Mouse (Mus musculus): ENCODE measurements around the gene Chga. TPM values are rescaled to one million over a fixed set of nuclear protein-coding genes. Genes with fewer than 3 reads are reported as not detected.

Gene Chga
- polyA plus RNA-seq, 1 experiment from 2014 or later, result 30.2 TPM

DNA sequence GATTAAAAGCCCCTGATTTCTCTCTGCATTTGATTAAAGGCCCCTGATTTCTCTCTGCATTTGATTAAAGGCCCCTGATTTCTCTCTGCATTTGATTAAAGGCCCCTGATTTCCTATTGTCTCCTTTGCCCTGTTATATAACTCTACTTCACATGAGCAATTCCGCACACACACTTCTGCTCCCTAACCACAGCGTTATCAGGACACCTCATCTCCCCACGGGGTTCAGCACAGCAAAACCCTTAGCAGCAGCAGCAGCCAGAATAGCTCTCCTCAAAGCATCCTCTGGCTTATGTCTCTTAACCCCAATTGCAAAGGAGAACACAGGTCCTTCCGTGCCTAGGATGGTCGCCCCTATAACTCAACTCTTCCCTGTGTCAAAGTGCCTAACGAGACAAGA, 50.8 kb downstream of the Chga start:
- no peak overlapping the region for H3K4me3 ChIP-seq (replicated peaks)
- H3K27me3 ChIP-seq, result no peaks in the 10 kb centered on the region
- no peaks in the 10 kb centered on the region for H3K9me3 ChIP-seq (replicated peaks)
- no peak for ATAC-seq (replicated peaks; ENCODE audit: low FRiP score)
- no peak overlapping the region for H3K4me2 ChIP-seq
- H3K4me1 ChIP-seq, result peaks cover 32% of the 10 kb centered on the region
- 83% methylated on average over 6 of the region's 6 CpGs for WGBS
- 0 out of 2 replicates have a peak, but pooled peaks cover 5% of the 10 kb centered on the region for H3K36me3 ChIP-seq
- no peak overlapping the region for H3K9ac ChIP-seq
- H3K27ac ChIP-seq, result no peak overlapping the region

DNA sequence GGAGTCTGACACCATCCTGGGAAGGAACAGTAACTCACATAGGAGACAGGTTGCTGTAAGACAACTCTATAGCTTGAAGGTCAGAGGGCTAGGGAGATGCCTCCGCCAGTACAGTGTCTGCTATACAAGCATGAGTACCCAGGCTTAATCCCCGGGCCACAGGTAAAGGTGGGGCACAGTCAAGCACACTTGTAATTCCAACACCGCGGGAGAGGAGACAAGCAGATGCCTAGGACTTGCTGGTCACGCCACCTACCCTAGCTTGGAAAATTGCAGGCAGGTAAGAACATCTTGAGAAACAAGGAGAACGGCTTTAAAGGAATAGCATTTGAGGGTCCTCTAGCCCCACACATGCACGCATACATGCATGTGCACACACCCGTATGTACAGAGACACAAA, 52.3 kb downstream of the Chga start:
- Histone ChIP-seq H3K4me2 (no peak overlapping the region), H3K9me3 (replicated peaks) (no peaks in the 10 kb centered on the region), H3K4me1 (peaks cover 18% of the 10 kb centered on the region), H3K27ac (no peak overlapping the region), H3K9ac (no peak overlapping the region), H3K36me3 (0 out of 2 replicates have a peak, but pooled peaks cover 5% of the 10 kb centered on the region), H3K4me3 (replicated peaks) (no peak overlapping the region), H3K27me3 (no peaks in the 10 kb centered on the region)
- no peak for ATAC-seq (replicated peaks; ENCODE audit: low FRiP score)
- 81% methylated on average over 8 of the region's 8 CpGs for WGBS

DNA sequence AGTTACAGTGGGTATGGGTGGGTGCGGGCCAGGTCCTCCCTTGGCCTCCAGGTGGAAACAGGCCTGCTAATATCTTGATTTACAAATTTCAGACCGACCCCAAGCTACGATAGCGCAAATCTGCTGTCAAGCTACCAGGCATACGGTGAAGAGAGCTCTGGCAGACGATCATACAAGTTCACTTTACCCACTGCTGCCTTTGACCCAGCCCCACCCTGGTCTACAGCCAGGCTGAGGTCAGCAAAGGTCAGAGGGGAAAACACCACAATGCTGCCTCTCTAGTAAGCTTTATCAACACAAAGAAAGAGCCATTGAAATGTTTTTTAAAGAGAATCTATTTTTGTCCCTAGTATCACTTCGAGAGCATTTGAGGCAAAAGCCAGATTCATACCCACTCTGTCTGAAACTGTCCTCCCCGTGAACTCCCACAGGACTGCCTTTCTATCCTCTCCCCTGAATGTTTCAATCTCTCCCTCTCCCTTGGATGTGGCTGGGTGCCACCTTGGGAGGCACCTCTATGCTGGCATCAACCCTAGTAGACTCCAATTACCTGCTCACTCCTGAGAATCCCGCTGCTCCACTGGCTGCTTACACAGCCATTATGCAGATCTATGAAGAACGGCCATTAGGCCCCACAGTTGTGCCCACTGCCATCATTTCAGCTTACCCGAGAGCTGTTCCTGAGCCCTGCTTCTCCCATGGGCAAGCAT, 53.2 kb downstream of the Chga start:
- no peak overlapping the region for H3K9ac ChIP-seq
- no peaks in the 10 kb centered on the region for H3K9me3 ChIP-seq (replicated peaks)
- H3K4me2 ChIP-seq, result no peak overlapping the region
- no peak for ATAC-seq (replicated peaks; ENCODE audit: low FRiP score)
- peaks cover 14% of the 10 kb centered on the region for H3K4me1 ChIP-seq
- 0 out of 2 replicates have a peak, but pooled peaks cover 5% of the 10 kb centered on the region for H3K36me3 ChIP-seq
- no peaks in the 10 kb centered on the region for H3K27me3 ChIP-seq
- no peak overlapping the region for H3K27ac ChIP-seq
- WGBS, result 79% methylated on average over 11 of the region's 11 CpGs
- no peak overlapping the region for H3K4me3 ChIP-seq (replicated peaks)

DNA sequence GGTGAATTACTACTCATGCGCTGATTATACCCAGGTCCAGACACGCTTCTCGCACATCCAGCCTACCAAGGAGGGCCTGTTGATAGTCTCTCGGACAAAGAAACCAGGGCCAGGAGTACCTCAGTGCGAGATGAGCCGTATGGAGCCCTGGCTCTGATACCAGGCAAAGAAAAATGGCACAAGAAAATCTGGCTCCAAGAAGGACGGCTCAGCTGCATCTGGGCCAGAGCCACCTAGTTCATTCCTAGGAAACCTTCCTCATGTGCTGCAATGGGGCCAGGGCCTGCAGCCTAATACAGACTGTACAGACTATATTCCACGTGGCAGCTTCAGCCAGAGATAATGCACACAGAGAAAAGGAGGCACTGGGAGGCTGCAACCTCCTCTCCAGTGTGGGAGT, 56.2 kb downstream of the Chga start:
- peaks cover 14% of the 10 kb centered on the region for H3K4me1 ChIP-seq
- H3K9me3 ChIP-seq (replicated peaks), result no peaks in the 10 kb centered on the region
- 82% methylated on average over 8 of the region's 8 CpGs for WGBS
- H3K36me3 ChIP-seq, result no peaks in the 10 kb centered on the region
- H3K4me3 ChIP-seq (replicated peaks), result no peak overlapping the region
- H3K4me2 ChIP-seq, result no peak overlapping the region
- no peak overlapping the region for H3K27ac ChIP-seq
- H3K27me3 ChIP-seq, result no peaks in the 10 kb centered on the region
- H3K9ac ChIP-seq, result no peak overlapping the region
- ATAC-seq (replicated peaks; ENCODE audit: low FRiP score), result no peak

DNA sequence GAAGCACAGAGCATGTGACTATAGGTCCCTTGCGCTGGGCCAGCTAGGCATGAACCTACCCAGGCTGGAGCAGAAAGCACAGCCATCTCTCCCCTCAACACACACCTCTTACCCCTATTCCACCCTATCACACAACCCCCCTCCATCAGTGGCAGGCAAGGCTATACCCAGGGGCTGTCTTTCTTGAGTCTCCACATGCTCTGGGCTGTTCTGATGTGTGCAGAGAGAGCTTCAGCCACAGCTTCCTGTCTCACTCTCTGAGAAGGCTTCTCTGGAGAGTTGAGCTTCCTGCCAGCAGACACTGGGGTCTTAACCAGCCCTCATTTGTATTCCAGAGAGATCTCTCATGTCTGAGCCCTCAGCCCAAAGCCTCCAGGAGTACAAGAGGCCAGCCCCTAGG, 57.7 kb downstream of the Chga start:
- ATAC-seq (replicated peaks; ENCODE audit: low FRiP score), result no peak
- no peak overlapping the region for H3K4me3 ChIP-seq (replicated peaks)
- no peak overlapping the region for H3K9ac ChIP-seq
- 94% methylated on average over 1 of the region's 1 CpGs for WGBS
- no peak overlapping the region for H3K27ac ChIP-seq
- peaks cover 26% of the 10 kb centered on the region for H3K4me1 ChIP-seq
- H3K9me3 ChIP-seq (replicated peaks), result no peaks in the 10 kb centered on the region
- H3K27me3 ChIP-seq, result no peaks in the 10 kb centered on the region
- H3K4me2 ChIP-seq, result no peak overlapping the region
- H3K36me3 ChIP-seq, result no peaks in the 10 kb centered on the region

DNA sequence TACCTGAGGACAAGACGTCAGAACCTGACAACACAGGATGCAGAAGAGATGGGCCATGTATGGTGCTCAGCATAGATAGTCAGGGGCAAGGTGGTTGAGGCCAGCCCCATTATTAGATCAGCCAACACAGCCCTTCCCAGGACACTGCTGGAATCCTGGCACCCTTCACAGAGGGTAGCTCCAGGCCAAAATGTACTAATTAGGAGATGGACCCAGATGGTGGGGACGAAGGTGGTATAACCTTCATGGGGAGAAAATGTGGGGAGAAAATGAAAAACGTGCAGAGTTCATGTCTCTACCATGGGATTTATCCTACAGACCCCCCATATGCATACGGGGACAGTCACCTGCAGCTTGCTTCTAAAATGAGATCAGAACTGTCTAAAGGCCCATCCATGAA, 58.6 kb downstream of the Chga start:
- ATAC-seq (replicated peaks; ENCODE audit: low FRiP score), result no peak
- Histone ChIP-seq H3K4me3 (replicated peaks) (no peak overlapping the region), H3K4me2 (no peak overlapping the region), H3K36me3 (no peaks in the 10 kb centered on the region), H3K27ac (no peak overlapping the region), H3K9ac (no peak overlapping the region), H3K27me3 (no peaks in the 10 kb centered on the region), H3K9me3 (replicated peaks) (no peaks in the 10 kb centered on the region), H3K4me1 (peaks cover 29% of the 10 kb centered on the region)
- 92% methylated on average over 4 of the region's 4 CpGs for WGBS

Other genes with a start within 250 kb of the Chga start
- 120 and 121 TPM in 2 replicates for gene Lgmn, start 115.2 kb upstream of the Chga start, polyA plus RNA-seq (2015; fragmentation: Nextera tagmentation; extraction: Ambion mirVana)
- gene Golga5, start 85.8 kb upstream of the Chga start, polyA plus RNA-seq (2015; fragmentation: Nextera tagmentation; extraction: Ambion mirVana), result 35.2 and 38.5 TPM in 2 replicates
- 18.9 and 20.8 TPM in 2 replicates for gene Itpk1, start 150.0 kb downstream of the Chga start, polyA plus RNA-seq (2015; fragmentation: Nextera tagmentation; extraction: Ambion mirVana)
- gene Moap1, start 188.7 kb downstream of the Chga start, polyA plus RNA-seq (2015; fragmentation: Nextera tagmentation; extraction: Ambion mirVana), result 24.5 and 25.4 TPM in 2 replicates
- gene Tmem251, start 188.8 kb downstream of the Chga start, polyA plus RNA-seq (2015; fragmentation: Nextera tagmentation; extraction: Ambion mirVana), result 10.0 and 10.8 TPM in 2 replicates
- gene Gm28051, start 202.8 kb downstream of the Chga start, polyA plus RNA-seq (2015; fragmentation: Nextera tagmentation; extraction: Ambion mirVana), result not detected in 2 replicates
- gene Gon7, start 202.8 kb downstream of the Chga start, polyA plus RNA-seq (2015; fragmentation: Nextera tagmentation; extraction: Ambion mirVana), result 33.7 and 38.7 TPM in 2 replicates
- gene Ubr7, start 203.0 kb downstream of the Chga start, polyA plus RNA-seq (2015; fragmentation: Nextera tagmentation; extraction: Ambion mirVana), result 42.4 and 44.5 TPM in 2 replicates
- gene Gm20604, start 203.7 kb downstream of the Chga start, polyA plus RNA-seq (2015; fragmentation: Nextera tagmentation; extraction: Ambion mirVana), result 24.7 and 26.0 TPM in 2 replicates